Mouse (Mus musculus) myocyte (in vitro differentiated cells): Measurements from ENCODE around the gene Gon4l.

Experiments
- E2F4 ChIP-seq: IDR thresholded peaks from one replicate; pipeline ENCODE4 v1.6.1; 2011; ENCODE audit warnings: mild to moderate bottlenecking, control low read depth, moderate library complexity; ENCODE audit not compliant: insufficient read depth
- MYOD1 ChIP-seq, 3 experiments: IDR thresholded peaks; one replicate each; pipeline ENCODE4 v1.6.1; 2011; ENCODE audit warnings: control low read depth in 2 of 3, low read depth in 2 of 3, mild to moderate bottlenecking in 2 of 3, moderate library complexity in 1 of 3; ENCODE audit not compliant: insufficient read length in 2 of 3, control insufficient read depth in 1 of 3
- POLR2A ChIP-seq: IDR thresholded peaks from one replicate; pipeline ENCODE4 v1.6.1; 2011; ENCODE audit warnings: low read depth, mild to moderate bottlenecking, control low read depth, moderate library complexity; ENCODE audit not compliant: insufficient read length
- POLR2AphosphoS2 ChIP-seq: IDR thresholded peaks from one replicate; pipeline ENCODE4 v1.6.1; 2011; ENCODE audit warnings: low read depth, control low read depth; ENCODE audit not compliant: insufficient read length
- TCF12 ChIP-seq: IDR thresholded peaks from one replicate; pipeline ENCODE4 v1.6.1; 2011; ENCODE audit warnings: mild to moderate bottlenecking, control low read depth; ENCODE audit not compliant: poor library complexity, insufficient read depth, severe bottlenecking
- USF1 ChIP-seq: IDR thresholded peaks from one replicate; pipeline ENCODE4 v1.6.1; 2011; ENCODE audit warnings: low read depth, mild to moderate bottlenecking, control low read depth, moderate library complexity

DNA sequence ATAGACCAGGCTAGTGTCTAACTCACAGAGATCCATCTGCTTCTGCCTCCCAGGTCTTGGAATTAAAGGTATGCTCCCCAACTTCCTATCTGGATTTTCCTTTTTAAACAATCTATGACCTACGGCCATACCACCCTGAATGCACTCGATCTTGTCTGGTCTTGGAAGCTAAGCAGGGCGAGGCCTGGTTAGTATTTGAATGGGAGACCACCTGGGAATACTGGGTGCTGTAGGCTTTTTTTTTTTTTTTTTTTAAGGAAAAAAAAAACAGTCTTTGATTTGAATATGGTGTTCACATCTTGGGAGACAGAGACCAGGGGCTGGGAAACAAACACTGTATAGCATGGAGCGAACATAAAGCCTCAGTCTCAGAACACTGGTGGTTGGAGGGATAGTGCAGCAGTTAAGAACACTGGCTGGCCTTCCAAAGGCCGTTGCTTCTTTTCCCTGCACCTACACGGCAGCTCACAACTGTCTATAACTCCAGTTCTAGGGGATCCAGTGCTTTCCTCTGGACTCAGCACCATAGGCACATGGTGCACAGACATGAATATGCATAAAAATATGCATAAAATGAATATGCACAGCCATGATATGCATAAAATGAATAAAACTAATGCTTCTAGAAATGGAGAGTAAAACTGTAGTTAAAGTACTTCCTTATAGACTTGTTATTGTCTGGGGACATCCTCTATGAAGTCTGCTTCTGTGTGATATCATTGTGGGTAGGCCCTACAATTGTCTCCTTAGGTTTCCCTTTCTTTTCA, 71.5 kb downstream of the Gon4l start:
- TF ChIP-seq POLR2A (no peak), USF1 (no peak), TCF12 (no peak), MYOD1 (IDR thresholded peaks at IDR 0.05; ENCODE audit: control insufficient read depth in 1 of 3, insufficient read length in 2 of 3, low read depth in 2 of 3) (no peak), E2F4 (no peak), POLR2AphosphoS2 (no peak)
